Mouse (Mus musculus) Patski (cell line): Measurements from ENCODE around the gene Hoxb9. TPM values are rescaled to one million over a fixed set of nuclear protein-coding genes. Genes with fewer than 3 reads are reported as not detected.

Experiments used
- ATAC-seq: fragments of 100-300 bp; one replicate; pipeline ENCODE4 v1.8.0; 2021
- CTCF ChIA-PET: fragments of 350-600 bp; sonication (Branson Sonifier 250); formaldehyde crosslinking; loops from one replicate; lab custom pipeline; 2022; ENCODE audit warnings: inconsistent platforms; lab: Charles Lee
- POLR2A ChIA-PET: fragments of 350-600 bp; sonication (Branson Sonifier 250); formaldehyde crosslinking; loops from one replicate; lab custom pipeline; 2022; ENCODE audit warnings: antibody characterized with exemption, inconsistent platforms; lab: Charles Lee
- DNase-seq: peaks from one replicate; pipeline ENCODE4 v3.0.0-alpha.2; 2011; ENCODE audit warnings: low read depth, low spot score
- H3K27me3 ChIP-seq: fragments of 371-371 bp; one replicate; pipeline ENCODE4 v1.5.1; 2021
- CTCF ChIP-seq: fragments of 100-300 bp; IDR thresholded peaks from one replicate; pipeline ENCODE4 v1.5.1; 2021
- in situ Hi-C: fragments of 300-500 bp; cut with MboI; formaldehyde crosslinking; loops from 3 replicates; pipeline ENCODE4 v1.11.1; 2018; ENCODE audit warnings: low pct_unique_long_range_greater_than_20kb, mixed read lengths
- polyA plus RNA-seq: library from polyadenylated mRNA; unstranded; gene quantifications from one replicate; pipeline ENCODE4 v1.2.3, GENCODE M21; 2021

Hoxb9 gene
- polyA plus RNA-seq, 1 experiment from 2014 or later = 111 TPM

- in situ Hi-C loops = loop anchor here (25.0 kb wide), 1 partner anchor 1187 kb away; the partner anchor contains the start of gene Itga3
- H3K27me3 ChIP-seq = no peaks in the 10 kb centered on the region
- DNase-seq (no peak), ATAC-seq (no peak)
- no peak for TF ChIP-seq CTCF
- ChIA-PET POLR2A (interaction anchor here (0.6 to 42.9 kb wide), 4 partner anchors 9 to 154 kb away, joined by 3 to 1274 read pairs (median 10); partner anchors contain the start of genes Hoxb4, Hoxb5, Hoxb6 and Hoxb7), CTCF (interaction anchor here (12.6 kb wide), 1 partner anchor 26 kb away, joined by 215 read pairs; the partner anchor contains the start of genes Hoxb5 and Hoxb6)
These were observed 3.2 kb downstream of the Hoxb9 start for GRCm38 (mm10) chr11:96274428-96274827.

DNA sequence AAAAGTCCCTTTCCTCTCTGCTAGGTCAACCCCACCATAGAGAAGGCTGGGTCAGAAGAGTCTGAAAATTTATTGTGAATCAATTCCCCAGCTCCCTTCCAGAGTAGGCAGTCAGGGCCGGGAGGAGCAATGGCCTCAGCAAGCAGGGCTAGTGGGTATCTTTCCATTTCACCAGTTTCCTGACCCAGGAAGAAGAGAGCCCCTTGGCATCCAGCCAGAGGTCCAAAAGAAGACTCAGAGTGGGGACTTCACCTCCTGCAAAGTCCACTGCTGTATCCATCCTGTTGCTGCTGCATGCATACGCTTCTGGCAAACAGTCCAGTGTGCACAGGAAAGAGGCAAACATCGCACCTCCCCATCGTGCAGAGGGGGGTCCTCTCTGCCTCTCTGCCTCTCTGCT is 4.6 kb downstream of the Hoxb9 start:
- in situ Hi-C loops = loop anchor here (5.0 kb wide), 1 partner anchor 396 kb away; no protein-coding TSS in a partner anchor
- ATAC-seq (no peak), DNase-seq (no peak)
- no peaks in the 10 kb centered on the region for H3K27me3 ChIP-seq
- POLR2A ChIA-PET = interaction anchor here (0.7 to 42.9 kb wide), 5 partner anchors 8 to 401 kb away, joined by 3 to 1274 read pairs (median 3); partner anchors contain the start of genes Hoxb4, Hoxb5, Hoxb6 and Hoxb7
- no peak for TF ChIP-seq CTCF
- CTCF ChIA-PET = interaction anchor here (1.2 to 12.6 kb wide), 5 partner anchors 9 to 462 kb away, joined by 3 to 215 read pairs (median 3); partner anchors contain the start of genes Hoxb5 and Hoxb6

DNA sequence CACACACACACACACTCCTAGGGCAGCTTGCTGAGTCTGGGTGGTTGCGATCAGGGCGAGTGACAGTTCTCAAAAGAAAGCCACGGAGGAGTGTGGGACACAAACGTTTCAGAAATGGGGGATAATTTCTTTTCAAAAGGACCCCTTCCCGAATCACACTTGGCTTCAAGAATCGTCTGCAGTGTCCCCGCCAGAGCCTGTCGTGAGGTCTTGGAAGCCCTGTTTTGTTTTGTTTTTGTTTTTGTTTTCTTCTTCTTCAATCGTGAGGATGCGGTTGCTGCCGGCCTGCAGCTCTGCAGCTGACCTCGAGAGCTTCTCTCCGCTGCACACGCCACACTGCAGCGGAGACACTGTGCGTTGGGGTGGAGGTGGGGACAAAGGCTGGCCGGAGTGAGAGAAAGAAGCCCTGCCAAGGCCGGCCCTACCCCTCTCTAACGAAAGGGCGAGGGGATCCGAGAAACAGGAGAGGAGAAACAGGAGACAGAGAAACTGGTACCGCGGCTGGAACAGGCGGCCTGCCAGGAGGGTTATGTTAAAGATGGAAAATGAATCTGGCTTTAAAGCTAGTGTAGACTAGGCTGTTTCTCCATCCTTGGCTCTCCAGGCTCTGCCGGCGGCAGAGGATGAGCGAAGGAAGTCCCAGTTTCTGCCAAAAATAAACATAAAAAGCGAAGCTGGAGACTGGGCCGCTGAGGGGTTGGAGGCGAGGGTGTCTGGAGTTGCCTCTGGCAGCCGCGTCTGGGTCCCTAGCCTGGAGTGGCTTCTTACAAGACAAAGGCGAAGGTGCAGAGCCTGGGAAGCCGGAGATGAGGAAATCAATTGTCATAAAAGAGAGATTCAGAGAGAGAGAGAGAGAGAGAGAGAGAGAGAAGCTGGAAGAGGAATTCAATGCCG is 6.1 kb downstream of the Hoxb9 start:
- in situ Hi-C loops = loop anchor here (5.0 kb wide), 1 partner anchor 395 kb away; no protein-coding TSS in a partner anchor
- no peak for TF ChIP-seq CTCF
- no peak for ATAC-seq
- ChIA-PET POLR2A (interaction anchor here (0.7 to 42.9 kb wide), 11 partner anchors 8 to 450 kb away, joined by 3 to 1274 read pairs (median 5); partner anchors contain the start of genes Hoxb4, Hoxb5, Hoxb6 and Hoxb7), CTCF (interaction anchor here (1.2 to 12.6 kb wide), 4 partner anchors 16 to 345 kb away, joined by 3 to 215 read pairs (median 40); partner anchors contain the start of genes Hoxb5 and Hoxb6)
- H3K27me3 ChIP-seq = no peaks in the 10 kb centered on the region
- DNase-seq = no peak

- in situ Hi-C loops = loop anchor here (5.0 kb wide), 1 partner anchor 394 kb away; no protein-coding TSS in a partner anchor
- POLR2A ChIA-PET = interaction anchor here (0.6 to 42.9 kb wide), 15 partner anchors 9 to 461 kb away, joined by 3 to 1274 read pairs (median 5); partner anchors contain the start of genes Hoxb2, Hoxb4, Hoxb5 and Hoxb6
- CTCF ChIA-PET = interaction anchor here (0.7 to 12.6 kb wide), 11 partner anchors 22 to 395 kb away, joined by 3 to 215 read pairs (median 6); partner anchors contain the start of genes Hoxb3, Hoxb5 and Hoxb6
- TF ChIP-seq CTCF = no peak
- no peaks in the 10 kb centered on the region for H3K27me3 ChIP-seq
- ATAC-seq = no peak
- no peak for DNase-seq
These were observed 7.1 kb downstream of the Hoxb9 start for GRCm38 (mm10) chr11:96278324-96278723.

DNA sequence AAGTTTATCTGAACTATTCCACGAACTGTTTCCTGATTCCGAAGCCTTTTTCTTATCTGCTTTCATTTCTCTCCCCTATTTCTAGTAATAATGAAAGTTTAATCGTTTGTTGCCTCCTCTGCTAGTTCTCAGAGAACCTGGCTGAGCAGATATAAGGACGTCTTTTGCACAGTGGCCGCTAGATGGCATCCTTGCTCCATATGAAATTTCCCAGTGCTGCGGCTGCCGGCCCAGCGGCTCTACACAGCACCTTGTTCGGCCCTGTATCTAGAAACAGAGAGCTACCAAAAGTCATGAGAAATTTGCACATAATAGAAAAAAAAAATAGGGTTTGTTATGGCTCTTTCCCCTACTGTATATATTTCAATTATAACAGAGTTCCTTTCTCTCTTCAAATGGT is 7.5 kb downstream of the Hoxb9 start:
- no peaks in the 10 kb centered on the region for H3K27me3 ChIP-seq
- no peak for ATAC-seq

GRCm38 (mm10) chr11:96279421-96280233 is 8.4 kb downstream of the Hoxb9 start:
- ATAC-seq (no peak), DNase-seq (no peak)
- in situ Hi-C loops = loop anchor here (5.0 kb wide), 1 partner anchor 393 kb away; no protein-coding TSS in a partner anchor
- ChIA-PET POLR2A (interaction anchor here (0.5 to 42.9 kb wide), 18 partner anchors 23 to 574 kb away, joined by 3 to 1274 read pairs (median 4); partner anchors contain the start of genes Hoxb2, Hoxb3, Hoxb4 and Hoxb5), CTCF (interaction anchor here (0.7 to 12.6 kb wide), 20 partner anchors 8 to 464 kb away, joined by 3 to 215 read pairs (median 4); partner anchors contain the start of genes Hoxb3, Hoxb5 and Hoxb6)
- TF ChIP-seq CTCF = no peak
- no peaks in the 10 kb centered on the region for H3K27me3 ChIP-seq

More for the DNA sequence above, 7.5 kb downstream of the Hoxb9 start:
- peak; percentile 90 for DNase-seq
- no peak for TF ChIP-seq CTCF
- ChIA-PET POLR2A (interaction anchor here (0.6 to 42.9 kb wide), 17 partner anchors 23 to 574 kb away, joined by 3 to 1274 read pairs (median 5); partner anchors contain the start of genes Hoxb2, Hoxb4, Hoxb5 and Hoxb6), CTCF (interaction anchor here (0.7 to 12.6 kb wide), 17 partner anchors 9 to 395 kb away, joined by 3 to 215 read pairs (median 5); partner anchors contain the start of genes Hoxb3, Hoxb5 and Hoxb6)
- in situ Hi-C loops = loop anchor here (5.0 kb wide), 1 partner anchor 394 kb away; no protein-coding TSS in a partner anchor

- CTCF ChIA-PET = interaction anchor here (0.7 to 12.6 kb wide), 16 partner anchors 12 to 463 kb away, joined by 3 to 215 read pairs (median 5); partner anchors contain the start of genes Hoxb5 and Hoxb6
- no peak for ATAC-seq
- DNase-seq = no peak
- no peak for TF ChIP-seq CTCF
- in situ Hi-C loops = no loop called here
- no peaks in the 10 kb centered on the region for H3K27me3 ChIP-seq
- POLR2A ChIA-PET = interaction anchor here (0.6 to 42.9 kb wide), 16 partner anchors 9 to 459 kb away, joined by 3 to 1274 read pairs (median 4); partner anchors contain the start of genes Hoxb2, Hoxb3, Hoxb4 and Hoxb5
These were observed 9.4 kb downstream of the Hoxb9 start for GRCm38 (mm10) chr11:96280399-96281378.

DNA sequence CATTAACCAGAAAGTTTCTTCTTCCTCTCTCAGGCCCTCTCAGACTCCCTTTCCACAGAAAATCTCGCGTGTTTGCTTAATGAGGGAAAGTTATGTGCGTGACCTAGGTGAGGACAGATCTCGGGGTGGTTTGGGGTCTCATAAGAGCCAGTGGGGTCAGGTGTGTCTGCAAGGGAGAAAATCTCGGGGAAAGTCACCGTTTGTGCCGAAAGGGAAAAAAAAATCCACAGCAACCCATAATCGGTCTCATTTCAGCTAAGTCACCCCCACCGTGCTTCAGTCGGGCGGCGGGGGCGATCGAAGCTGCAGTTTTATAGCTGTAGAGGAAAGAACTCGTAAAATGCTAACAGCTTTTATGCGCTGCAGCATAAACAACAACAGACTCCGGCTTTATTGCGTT is 10.1 kb downstream of the Hoxb9 start:
- no peak for TF ChIP-seq CTCF
- in situ Hi-C loops = no loop called here
- ChIA-PET CTCF (interaction anchor here (0.9 to 12.6 kb wide), 6 partner anchors 19 to 459 kb away, joined by 3 to 215 read pairs (median 5); partner anchors contain the start of genes Hoxb5 and Hoxb6), POLR2A (interaction anchor here (0.7 to 42.9 kb wide), 9 partner anchors 10 to 460 kb away, joined by 3 to 1274 read pairs (median 4); partner anchors contain the start of genes Hoxb4, Hoxb5, Hoxb6 and Hoxb7)
- no peaks in the 10 kb centered on the region for H3K27me3 ChIP-seq
- ATAC-seq (no peak), DNase-seq (no peak)
